Mouse (Mus musculus): ENCODE measurements at regions not wholly inside any gene's neighbourhood (a gene's known extent, or its start where the extent isn't known, plus 50 kb on each side); places are given as distances from the start of the nearest gene placed in this dataset.

DNA sequence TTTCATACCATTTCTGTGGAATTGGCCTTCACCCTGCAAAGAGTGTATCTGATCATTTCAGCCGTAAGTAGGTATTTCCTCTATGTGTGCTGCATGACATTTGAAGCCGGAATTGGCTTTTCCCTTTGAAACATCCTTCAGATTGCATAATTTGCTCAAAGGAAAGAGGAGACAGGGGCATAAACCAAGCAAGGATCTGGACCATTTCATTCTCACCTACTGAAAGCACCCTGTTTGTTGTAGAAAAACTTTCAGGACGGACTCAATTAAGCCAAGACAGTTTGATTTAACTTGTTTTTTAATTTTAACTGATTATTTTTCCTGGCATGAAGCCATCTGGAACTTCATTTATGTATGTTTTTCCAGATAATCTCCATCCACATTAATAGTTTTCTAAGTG, 340.0 kb upstream of the Jag1 start:
- Histone ChIP-seq H3K9ac (ENCODE audit: low read length) (no peak overlapping the region), H3K27ac (replicated peaks) (no peak overlapping the region), H3K27me3 (ENCODE audit: control insufficient read depth, insufficient read depth, low read length) (no peaks in the 10 kb centered on the region), H3K36me3 (ENCODE audit: control insufficient read depth, insufficient read depth, low read length) (no peaks in the 10 kb centered on the region), H3K9me3 (ENCODE audit: control insufficient read depth, low read length) (no peaks in the 10 kb centered on the region), H3K4me3 (ENCODE audit: low read depth, low read length) (no peak overlapping the region), H3K4me1 (replicated peaks; ENCODE audit: control insufficient read depth, insufficient read depth) (no peaks in the 10 kb centered on the region), H3K4me2 (replicated peaks; ENCODE audit: low read depth) (no peak overlapping the region)
- 76% methylated on average over 3 of the region's 3 CpGs for whole genome bisulfite sequencing
- ATAC-seq (ENCODE audit: low FRiP score, low TSS enrichment) (no peak), DNase-seq (ENCODE audit: low spot score) (no peak)
- TF ChIP-seq EP300 (optimal IDR thresholded peaks at IDR 0.05) (no peak), CTCF (IDR thresholded peaks at IDR 0.05; ENCODE audit: low read depth) (no peak)

DNA sequence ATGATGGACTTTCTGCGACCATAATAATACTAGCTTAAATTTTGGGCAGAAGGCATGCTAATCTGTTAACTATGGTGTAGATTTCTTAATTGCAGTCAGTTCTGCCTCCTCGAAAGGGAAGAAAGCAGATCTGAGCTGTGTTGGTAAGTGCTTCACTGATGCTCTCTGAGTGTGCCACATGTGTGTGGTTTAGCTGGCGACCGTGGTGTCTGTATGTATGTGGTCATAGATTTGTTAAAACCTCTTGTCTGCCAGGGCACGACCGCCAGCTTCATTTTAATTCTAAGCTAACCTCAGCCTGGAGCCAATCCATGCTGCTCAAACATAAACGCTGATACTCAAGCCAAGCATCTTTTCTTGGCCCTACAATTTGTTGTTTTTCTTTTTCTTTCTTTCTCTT, 330.5 kb upstream of the Jag1 start:
- no peak for TF ChIP-seq EP300 (optimal IDR thresholded peaks at IDR 0.05)
- no peak for TF ChIP-seq CTCF (IDR thresholded peaks at IDR 0.05; ENCODE audit: low read depth)
- Histone ChIP-seq H3K4me1 (replicated peaks; ENCODE audit: control insufficient read depth, insufficient read depth) (no peaks in the 10 kb centered on the region), H3K27me3 (ENCODE audit: control insufficient read depth, insufficient read depth, low read length) (no peaks in the 10 kb centered on the region), H3K36me3 (ENCODE audit: control insufficient read depth, insufficient read depth, low read length) (no peaks in the 10 kb centered on the region), H3K4me3 (ENCODE audit: low read depth, low read length) (no peak overlapping the region), H3K9ac (ENCODE audit: low read length) (no peak overlapping the region), H3K9me3 (ENCODE audit: control insufficient read depth, low read length) (no peaks in the 10 kb centered on the region), H3K27ac (replicated peaks) (no peak overlapping the region), H3K4me2 (replicated peaks; ENCODE audit: low read depth) (no peak overlapping the region)
- no peak for DNase-seq (ENCODE audit: low spot score)
- 74% methylated on average over 7 of the region's 7 CpGs for WGBS
- ATAC-seq (ENCODE audit: low FRiP score, low TSS enrichment): no peak

DNA sequence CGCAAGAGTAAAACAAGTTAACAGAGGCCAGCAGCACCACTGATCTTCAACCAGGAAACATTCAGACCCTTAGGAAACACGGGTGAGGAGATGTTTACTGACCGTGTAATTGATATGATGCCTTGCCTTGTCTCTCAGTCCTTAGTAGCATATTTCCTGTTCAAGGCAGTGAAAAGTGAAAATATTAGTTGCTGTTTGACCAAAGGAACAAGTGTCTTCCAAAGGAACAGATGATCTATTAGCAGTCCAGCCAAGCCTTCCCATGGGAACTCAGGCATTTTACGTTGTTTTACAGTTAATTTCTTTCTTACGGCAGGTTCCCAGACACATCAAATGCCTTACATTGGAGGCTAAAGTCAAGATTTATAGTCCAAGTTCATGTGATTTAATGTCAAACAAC, 321.3 kb upstream of the Jag1 start:
- ATAC-seq (ENCODE audit: low FRiP score, low TSS enrichment) (no peak), DNase-seq (ENCODE audit: low spot score) (no peak)
- TF ChIP-seq CTCF (IDR thresholded peaks at IDR 0.05; ENCODE audit: low read depth) (no peak), EP300 (optimal IDR thresholded peaks at IDR 0.05) (no peak)
- no peaks in the 10 kb centered on the region for H3K27me3 ChIP-seq (ENCODE audit: control insufficient read depth, insufficient read depth, low read length)
- no peak overlapping the region for H3K4me2 ChIP-seq (replicated peaks; ENCODE audit: low read depth)
- WGBS: 62% methylated on average over 5 of the region's 5 CpGs
- H3K4me1 ChIP-seq (replicated peaks; ENCODE audit: control insufficient read depth, insufficient read depth): no peaks in the 10 kb centered on the region
- no peaks in the 10 kb centered on the region for H3K9me3 ChIP-seq (ENCODE audit: control insufficient read depth, low read length)
- no peaks in the 10 kb centered on the region for H3K36me3 ChIP-seq (ENCODE audit: control insufficient read depth, insufficient read depth, low read length)
- no peak overlapping the region for H3K9ac ChIP-seq (ENCODE audit: low read length)
- H3K4me3 ChIP-seq (ENCODE audit: low read depth, low read length): no peak overlapping the region
- no peak overlapping the region for H3K27ac ChIP-seq (replicated peaks)

DNA sequence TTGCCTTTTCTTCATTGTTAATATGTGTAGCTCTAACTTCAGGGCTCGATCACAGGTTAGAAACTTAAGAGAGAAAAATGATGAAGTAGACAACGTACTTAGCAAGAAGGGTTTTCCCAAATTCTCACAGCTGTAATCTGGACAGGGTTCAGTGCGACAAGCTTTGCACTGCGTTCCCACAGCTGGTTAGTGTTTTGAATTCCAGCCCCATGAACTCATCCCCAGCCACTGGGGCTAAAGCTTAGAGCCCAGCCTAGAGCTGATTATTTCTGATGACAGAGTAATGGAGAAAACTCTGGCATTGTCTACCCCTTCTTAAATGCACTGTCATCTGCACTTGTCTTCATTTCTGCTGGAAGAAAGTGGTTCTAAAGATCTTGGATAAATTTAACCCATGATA, 319.7 kb upstream of the Jag1 start:
- no peak overlapping the region for H3K9ac ChIP-seq (ENCODE audit: low read length)
- TF ChIP-seq CTCF (IDR thresholded peaks at IDR 0.05; ENCODE audit: low read depth) (no peak), EP300 (optimal IDR thresholded peaks at IDR 0.05) (no peak)
- ATAC-seq (ENCODE audit: low FRiP score, low TSS enrichment) (no peak), DNase-seq (ENCODE audit: low spot score) (no peak)
- no peaks in the 10 kb centered on the region for H3K4me1 ChIP-seq (replicated peaks; ENCODE audit: control insufficient read depth, insufficient read depth)
- H3K27me3 ChIP-seq (ENCODE audit: control insufficient read depth, insufficient read depth, low read length): no peaks in the 10 kb centered on the region
- no peaks in the 10 kb centered on the region for H3K36me3 ChIP-seq (ENCODE audit: control insufficient read depth, insufficient read depth, low read length)
- no peaks in the 10 kb centered on the region for H3K9me3 ChIP-seq (ENCODE audit: control insufficient read depth, low read length)
- no peak overlapping the region for H3K27ac ChIP-seq (replicated peaks)
- WGBS: 37% methylated on average over 4 of the region's 4 CpGs
- H3K4me3 ChIP-seq (ENCODE audit: low read depth, low read length): no peak overlapping the region
- no peak overlapping the region for H3K4me2 ChIP-seq (replicated peaks; ENCODE audit: low read depth)

DNA sequence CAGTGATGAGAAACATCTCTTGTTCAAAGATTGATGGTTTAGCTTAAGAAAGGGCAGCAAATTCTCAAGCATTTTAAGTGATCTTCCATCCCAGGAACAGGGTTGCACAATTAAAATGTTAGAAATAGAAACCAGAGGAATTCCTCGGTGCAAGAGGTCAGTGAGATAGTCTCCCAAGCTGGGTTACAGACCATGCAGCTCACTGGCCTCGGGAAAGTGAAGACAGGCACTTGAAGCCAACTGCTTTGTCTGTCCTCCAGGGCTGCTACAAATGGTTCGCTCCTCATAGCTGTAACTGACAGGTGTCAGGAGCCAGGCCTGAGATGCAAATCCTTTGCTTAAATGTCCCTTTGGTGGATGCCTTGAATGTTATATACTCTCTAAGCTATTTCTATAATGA, 306.2 kb upstream of the Jag1 start:
- Histone ChIP-seq H3K9ac (ENCODE audit: low read length) (no peak overlapping the region), H3K36me3 (ENCODE audit: control insufficient read depth, insufficient read depth, low read length) (no peaks in the 10 kb centered on the region), H3K4me3 (ENCODE audit: low read depth, low read length) (no peak overlapping the region), H3K27me3 (ENCODE audit: control insufficient read depth, insufficient read depth, low read length) (no peaks in the 10 kb centered on the region), H3K4me1 (replicated peaks; ENCODE audit: control insufficient read depth, insufficient read depth) (no peaks in the 10 kb centered on the region), H3K9me3 (ENCODE audit: control insufficient read depth, low read length) (no peaks in the 10 kb centered on the region), H3K4me2 (replicated peaks; ENCODE audit: low read depth) (no peak overlapping the region), H3K27ac (replicated peaks) (no peak overlapping the region)
- whole genome bisulfite sequencing: 75% methylated on average over 3 of the region's 3 CpGs
- DNase-seq (ENCODE audit: low spot score) (no peak), ATAC-seq (ENCODE audit: low FRiP score, low TSS enrichment) (no peak)
- TF ChIP-seq CTCF (IDR thresholded peaks at IDR 0.05; ENCODE audit: low read depth) (no peak), EP300 (optimal IDR thresholded peaks at IDR 0.05) (no peak)

DNA sequence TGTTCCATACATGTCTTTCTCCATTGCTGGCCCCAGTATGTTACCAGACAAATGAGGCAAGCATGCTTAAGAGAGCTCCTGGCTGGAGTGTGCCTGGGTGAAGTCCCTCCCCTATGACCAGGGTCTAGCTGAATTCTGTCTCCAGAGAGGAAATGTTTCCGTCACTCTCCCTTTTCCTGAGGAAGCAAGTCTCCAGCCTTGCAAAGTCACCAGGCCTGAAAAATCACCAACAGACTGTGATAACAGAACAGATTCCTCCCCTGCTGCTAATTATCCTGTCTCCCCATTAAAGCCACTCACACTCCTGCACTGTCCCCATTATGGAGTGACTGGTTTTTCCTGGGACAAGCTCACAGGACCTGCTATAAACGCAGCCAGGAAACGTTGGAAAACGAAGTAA, 303.2 kb upstream of the Jag1 start:
- H3K27ac ChIP-seq (replicated peaks): no peak overlapping the region
- no peak overlapping the region for H3K4me2 ChIP-seq (replicated peaks; ENCODE audit: low read depth)
- DNase-seq (ENCODE audit: low spot score) (no peak), ATAC-seq (ENCODE audit: low FRiP score, low TSS enrichment) (no peak)
- TF ChIP-seq EP300 (optimal IDR thresholded peaks at IDR 0.05): no peak
- no peak for TF ChIP-seq CTCF (IDR thresholded peaks at IDR 0.05; ENCODE audit: low read depth)
- H3K9me3 ChIP-seq (ENCODE audit: control insufficient read depth, low read length): no peaks in the 10 kb centered on the region
- WGBS: 55% methylated on average over 4 of the region's 4 CpGs
- no peaks in the 10 kb centered on the region for H3K4me1 ChIP-seq (replicated peaks; ENCODE audit: control insufficient read depth, insufficient read depth)
- H3K9ac ChIP-seq (ENCODE audit: low read length): no peak overlapping the region
- no peaks in the 10 kb centered on the region for H3K36me3 ChIP-seq (ENCODE audit: control insufficient read depth, insufficient read depth, low read length)
- H3K4me3 ChIP-seq (ENCODE audit: low read depth, low read length): no peak overlapping the region
- H3K27me3 ChIP-seq (ENCODE audit: control insufficient read depth, insufficient read depth, low read length): no peaks in the 10 kb centered on the region

Measured in stomach, postnatal 0 days (tissue).